Mouse (Mus musculus) embryonic stem cell, embryonic (primary cell): ENCODE measurements around the gene Map3k5.

Experiments used
- CTCF ChIA-PET, 4 experiments: fragments of 300-600 bp in 2 of 4; fragments of 350-600 bp in 2 of 4; sonication (Branson Sonifier 250); formaldehyde crosslinking; loops; one replicate each; lab custom pipeline; 2022; ENCODE audit warnings: inconsistent platforms in 2 of 4; lab: Charles Lee
- POLR2A ChIA-PET, 4 experiments: fragments of 300-600 bp in 2 of 4; fragments of 350-600 bp in 2 of 4; sonication (Branson Sonifier 250); formaldehyde crosslinking; loops; one replicate each; lab custom pipeline; 2022; ENCODE audit warnings: antibody characterized with exemption in 4 of 4, inconsistent platforms in 1 of 4; lab: Charles Lee

Map3k5 gene

GRCm38 (mm10) chr10:20058031-20058430 is 123.8 kb downstream of the Map3k5 start:
- POLR2A ChIA-PET: no interaction called here
- CTCF ChIA-PET: interaction anchor here in 1 of 4 experiments (1.4 kb wide), 1 partner anchor 81 kb away, joined by 3 read pairs; no protein-coding TSS in a partner anchor

DNA sequence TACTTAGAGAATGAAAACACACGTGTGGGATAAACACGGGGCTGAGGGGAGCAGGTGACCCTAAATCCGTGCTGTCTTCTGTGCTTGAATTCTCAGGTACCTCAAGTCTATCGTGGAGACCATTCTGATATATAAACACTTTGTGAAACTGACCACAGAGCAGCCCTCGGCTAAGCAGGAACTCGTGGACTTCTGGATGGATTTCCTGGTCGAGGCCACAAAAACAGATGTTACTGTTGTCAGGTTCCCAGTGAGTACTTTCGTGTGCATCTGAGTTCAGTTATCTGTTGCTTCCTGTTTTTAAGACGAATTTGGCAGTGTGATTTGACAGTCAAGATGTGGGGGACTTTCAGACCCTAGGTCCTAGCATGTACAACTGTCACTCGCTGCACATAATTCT is 124.6 kb downstream of the Map3k5 start:
- ChIA-PET POLR2A (no interaction called here), CTCF (interaction anchor here in 1 of 4 experiments (1.4 kb wide), 1 partner anchor 81 kb away, joined by 3 read pairs; no protein-coding TSS in a partner anchor)

DNA sequence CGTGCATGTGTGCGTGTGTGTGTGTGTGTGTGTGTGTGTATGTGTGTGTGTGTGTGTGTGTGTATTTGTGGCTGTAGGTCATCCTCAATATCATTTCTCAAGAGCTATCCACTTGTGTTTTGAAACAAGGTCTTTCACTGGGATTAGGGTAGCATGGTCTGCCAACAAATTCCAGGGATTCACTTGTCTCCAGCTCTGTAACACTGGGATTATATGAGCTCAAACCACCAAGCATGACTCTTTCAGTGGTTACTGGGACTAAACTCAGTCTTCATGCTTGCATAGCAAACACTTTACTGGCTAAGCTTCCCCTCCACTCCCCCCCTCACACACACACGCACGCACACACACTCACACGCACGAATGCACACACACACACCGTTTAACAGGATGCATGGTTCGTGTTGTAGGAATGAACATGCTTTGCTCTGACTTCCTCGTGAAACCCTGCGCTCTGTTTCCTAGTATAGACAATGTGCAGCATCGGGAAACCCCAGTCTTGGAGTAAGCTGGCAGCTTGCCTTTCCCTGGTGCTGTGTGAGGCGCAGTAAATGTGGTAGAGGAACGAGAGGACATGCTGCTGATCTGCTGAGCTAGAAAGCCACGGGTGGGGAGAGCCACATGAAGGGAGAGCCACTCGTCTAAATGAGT is 126.2 kb downstream of the Map3k5 start:
- ChIA-PET CTCF (interaction anchor here in 1 of 4 experiments (1.3 kb wide), 1 partner anchor 13 kb away, joined by 3 read pairs; no protein-coding TSS in a partner anchor), POLR2A (no interaction called here)

GRCm38 (mm10) chr10:20064556-20065207 is 130.4 kb downstream of the Map3k5 start:
- ChIA-PET CTCF (interaction anchor here in 2 of 4 experiments (1.0 to 1.4 kb wide), 2 partner anchors 8 to 9 kb away, joined by 3 read pairs; no protein-coding TSS in a partner anchor), POLR2A (no interaction called here)

GRCm38 (mm10) chr10:20066069-20066665 is 131.9 kb downstream of the Map3k5 start:
- CTCF ChIA-PET: no interaction called here

GRCm38 (mm10) chr10:20069771-20070460 is 135.6 kb downstream of the Map3k5 start:
- ChIA-PET CTCF (interaction anchor here in 3 of 4 experiments (0.6 to 1.6 kb wide), 3 partner anchors 93 to 136 kb away, joined by 3 to 4 read pairs (median 3); partner anchors contain the start of gene Map3k5 (in 1 of the 3)), POLR2A (interaction anchor here in 1 of 4 experiments (0.6 to 1.2 kb wide), 3 partner anchors 19 to 156 kb away, joined by 3 read pairs; no protein-coding TSS in a partner anchor)

More at GRCm38 (mm10) chr10:20066069-20066665, 131.9 kb downstream of the Map3k5 start:
- POLR2A ChIA-PET: no interaction called here

- ChIA-PET CTCF (interaction anchor here in 2 of 4 experiments (0.6 to 1.6 kb wide), 2 partner anchors 101 to 137 kb away, joined by 3 to 4 read pairs; partner anchors contain the start of gene Map3k5 (in 1 of the 2)), POLR2A (interaction anchor here in 1 of 4 experiments (1.0 kb wide), 1 partner anchor 18 kb away, joined by 3 read pairs; no protein-coding TSS in a partner anchor)
These were observed 136.4 kb downstream of the Map3k5 start for GRCm38 (mm10) chr10:20070576-20071109.

DNA sequence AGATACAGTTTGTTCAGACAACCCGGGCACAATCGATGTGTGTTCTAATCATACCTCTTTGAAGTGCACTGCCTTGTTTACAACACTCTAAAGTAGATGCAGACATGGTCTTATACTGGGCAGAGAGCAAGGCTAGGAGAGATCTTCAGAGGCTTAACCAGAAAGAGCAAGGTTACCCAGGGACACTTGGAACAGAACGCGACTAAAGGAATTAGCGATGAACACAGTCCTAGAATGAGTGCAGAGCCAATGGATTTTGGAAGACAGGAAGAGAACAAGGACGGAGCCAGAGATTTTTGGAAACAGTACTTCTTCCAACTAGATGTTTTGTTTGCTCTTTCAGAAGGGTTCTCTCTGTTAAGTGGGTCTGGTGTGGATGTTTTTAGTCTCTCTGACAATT is 137.4 kb downstream of the Map3k5 start:
- ChIA-PET POLR2A (no interaction called here), CTCF (no interaction called here)

- ChIA-PET CTCF (interaction anchor here (0.5 to 1.8 kb wide), 60 partner anchors 9 to 1747 kb away, joined by 3 to 15 read pairs (median 4); partner anchors contain the start of genes Il20ra (in 3 of the 4), Map3k5 (in 3 of the 4), Pex7 (in 2 of the 4) and Map7 (in 1 of the 4)), POLR2A (interaction anchor here in 3 of 4 experiments (0.5 to 1.4 kb wide), 12 partner anchors 18 to 365 kb away, joined by 3 to 6 read pairs (median 3); partner anchors contain the start of genes Pex7 (in 2 of the 3), Bclaf1 (in 1 of the 3), Map3k5 (in 1 of the 3) and Map7 (in 1 of the 3))
These were observed 139.1 kb downstream of the Map3k5 start for GRCm38 (mm10) chr10:20073236-20073893.

DNA sequence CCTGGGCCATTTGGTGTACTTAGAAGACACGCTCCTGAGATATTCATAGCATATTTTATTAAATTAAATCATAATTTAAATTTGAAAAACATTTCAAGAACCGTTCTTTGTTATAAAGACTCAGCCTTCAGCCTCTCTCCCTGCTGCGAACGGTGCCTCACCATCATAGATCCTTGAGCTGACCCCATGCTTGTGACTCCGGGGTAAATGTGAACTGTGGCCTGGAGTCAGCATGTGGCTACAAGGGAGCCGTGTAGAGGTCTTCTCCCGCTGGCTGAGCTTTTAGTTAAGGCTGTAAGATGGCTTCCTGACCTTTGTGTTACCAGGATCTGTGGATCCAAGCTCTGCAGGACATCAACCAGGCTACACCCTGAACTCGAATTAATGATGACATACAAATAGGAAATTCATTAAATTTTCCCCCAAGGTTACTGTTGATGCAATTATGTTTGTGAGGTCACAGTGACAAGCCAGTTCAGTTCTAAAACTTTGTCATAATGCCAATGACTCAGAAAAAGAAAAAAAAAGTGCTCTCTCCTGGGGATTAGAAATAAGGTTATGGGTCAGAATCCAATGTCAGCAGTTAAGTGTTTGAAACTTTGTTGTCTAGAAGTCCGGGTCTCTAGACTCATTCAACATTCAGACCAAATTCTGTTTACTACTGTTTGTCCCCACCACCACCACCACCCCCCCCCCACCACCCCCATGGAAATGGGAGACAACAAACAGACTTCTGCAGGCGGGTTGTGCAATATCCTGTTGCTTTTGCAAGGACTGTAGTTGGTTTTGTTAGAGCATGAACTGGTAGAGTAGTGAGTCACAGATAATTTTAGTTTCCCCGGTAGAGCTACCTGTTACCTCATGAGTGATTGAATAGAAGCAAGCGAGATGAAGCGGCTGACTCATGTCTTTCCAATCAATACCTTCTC is 142.5 kb downstream of the Map3k5 start:
- ChIA-PET CTCF (interaction anchor here in 1 of 4 experiments (0.6 kb wide), 2 partner anchors 38 to 213 kb away, joined by 3 to 4 read pairs; no protein-coding TSS in a partner anchor), POLR2A (interaction anchor here in 2 of 4 experiments (0.5 to 1.0 kb wide), 3 partner anchors 9 to 14 kb away, joined by 3 to 4 read pairs (median 4); no protein-coding TSS in a partner anchor)

- ChIA-PET POLR2A (no interaction called here), CTCF (no interaction called here)
These were observed 144.1 kb downstream of the Map3k5 start for GRCm38 (mm10) chr10:20078350-20078749.

- POLR2A ChIA-PET: interaction anchor here in 2 of 4 experiments (1.3 to 1.9 kb wide), 2 partner anchors 60 to 185 kb away, joined by 4 to 7 read pairs; partner anchors contain the start of gene Map7 (in 1 of the 2)
- CTCF ChIA-PET: interaction anchor here in 2 of 4 experiments (1.3 to 1.6 kb wide), 2 partner anchors 15 kb away, joined by 3 to 5 read pairs; no protein-coding TSS in a partner anchor
These were observed 153.6 kb downstream of the Map3k5 start for GRCm38 (mm10) chr10:20087841-20088240.

DNA sequence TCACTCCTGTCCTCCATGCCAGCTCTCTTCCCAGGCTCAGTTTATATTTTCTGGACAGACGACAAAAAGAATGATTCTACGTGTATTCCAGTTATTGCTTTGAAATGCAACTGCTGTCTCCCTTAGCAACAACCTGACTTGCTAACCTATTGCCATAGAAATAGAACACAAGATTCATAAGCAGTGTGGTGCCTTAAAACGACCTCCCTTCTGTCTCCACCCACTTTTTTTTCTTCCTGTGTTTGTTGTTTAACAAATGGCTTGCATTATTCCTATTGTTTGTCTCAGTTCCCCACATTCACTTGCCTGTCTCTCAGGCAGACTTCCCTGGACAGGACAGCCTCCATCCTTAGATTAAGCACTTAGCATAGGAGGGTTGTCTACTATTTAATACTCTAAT is 154.8 kb downstream of the Map3k5 start:
- ChIA-PET POLR2A (interaction anchor here in 2 of 4 experiments (0.6 to 2.2 kb wide), 5 partner anchors 18 to 223 kb away, joined by 3 to 8 read pairs (median 6); partner anchors contain the start of genes Bclaf1 (in 1 of the 2) and Map7 (in 1 of the 2)), CTCF (interaction anchor here in 3 of 4 experiments (0.8 to 3.3 kb wide), 3 partner anchors 15 to 16 kb away, joined by 3 to 12 read pairs (median 4); no protein-coding TSS in a partner anchor)

GRCm38 (mm10) chr10:20090171-20090570 is 155.9 kb downstream of the Map3k5 start:
- ChIA-PET CTCF (interaction anchor here in 2 of 4 experiments (1.2 to 3.3 kb wide), 2 partner anchors 17 to 382 kb away, joined by 3 to 12 read pairs; no protein-coding TSS in a partner anchor), POLR2A (interaction anchor here in 3 of 4 experiments (0.5 to 2.2 kb wide), 10 partner anchors 8 to 223 kb away, joined by 3 to 6 read pairs (median 3); partner anchors contain the start of genes Bclaf1 (in 2 of the 3) and Map3k5 (in 1 of the 3))

DNA sequence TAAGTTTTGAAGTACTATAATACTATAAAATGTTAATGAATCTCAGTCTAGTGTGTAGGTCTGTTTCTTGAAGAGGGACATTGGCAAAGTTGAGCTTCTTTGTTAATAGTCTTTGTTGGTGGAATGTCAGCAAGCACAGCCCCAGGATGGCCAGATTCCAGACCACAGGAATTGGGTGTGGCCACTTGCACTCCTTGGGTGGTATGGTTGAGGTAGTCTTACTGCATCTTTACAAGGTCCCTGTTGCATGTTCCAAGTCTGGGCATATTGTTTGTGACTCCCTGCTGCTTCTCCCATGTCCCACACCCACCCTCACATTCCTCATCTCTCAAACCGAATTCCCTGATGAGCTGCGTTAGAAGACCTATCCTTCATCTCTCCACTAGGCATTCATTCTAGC is 157.1 kb downstream of the Map3k5 start:
- ChIA-PET POLR2A (interaction anchor here in 3 of 4 experiments (0.6 to 2.1 kb wide), 9 partner anchors 10 to 157 kb away, joined by 3 to 6 read pairs (median 4); partner anchors contain the start of gene Map3k5 (in 1 of the 3)), CTCF (interaction anchor here in 3 of 4 experiments (0.8 to 3.3 kb wide), 6 partner anchors 18 to 383 kb away, joined by 3 to 12 read pairs (median 4); partner anchors contain the start of genes Il20ra (in 1 of the 3) and Map3k5 (in 1 of the 3))
